8 mouse cellular contexts compared by ENCODE assay signal in genomic region chr7:52006296-52006630, GRCm38 (mm10). TPM values are rescaled to one million over a fixed set of nuclear protein-coding genes. Genes with fewer than 3 reads are reported as not detected.
DNase-seq lines count a peak whose midpoint lies in the region; ATAC-seq and TF ChIP-seq lines count a peak whose summit lies in the region.

No protein-coding gene starts in this region.

- peaks cover 5% of the 10 kb centered on the region; the same call in 1 of the 2 replicates for H3K4me1 ChIP-seq in heart, embryonic 10.5 days
- H3K4me1 ChIP-seq in ES-E14 (ENCODE audit: control insufficient read depth in 2 of 2, insufficient read depth in 2 of 2, low read length in 2 of 2, poor library complexity in 1 of 2): peaks cover 3 to 4% of the 10 kb centered on the region in 2 experiments; a peak in 2 of 4 replicates
- peaks cover 13% of the 10 kb centered on the region for H3K4me1 ChIP-seq in forebrain, embryonic 15.5 days
- H3K4me1 ChIP-seq in liver, embryonic 15.5 days (replicated peaks): peaks cover 37% of the 10 kb centered on the region

- no peaks in the 10 kb centered on the region for H3K9me3 ChIP-seq in heart, embryonic 10.5 days
- no peaks in the 10 kb centered on the region for H3K9me3 ChIP-seq in ES-E14 (ENCODE audit: control insufficient read depth, insufficient read depth, low read depth, low read length)
- H3K9me3 ChIP-seq in forebrain, embryonic 15.5 days: no peaks in the 10 kb centered on the region
- no peaks in the 10 kb centered on the region for H3K9me3 ChIP-seq in liver, embryonic 15.5 days (replicated peaks)

- peak; percentile 84 for ATAC-seq in forebrain, embryonic 15.5 days (replicated peaks)
- no peak for ATAC-seq in liver, embryonic 15.5 days (ENCODE audit: insufficient read depth)

- in situ Hi-C loops in ES-E14 (cut with MboI; ENCODE audit: low sequenced_read_pairs in 2 of 2, unreplicated experiment in 2 of 2): no loop called here

- DNase-seq in heart, embryonic 10.5 days (ENCODE audit: low spot score): no peak
- DNase-seq in heart, postnatal 14 days: no peak
- no peak for DNase-seq in ES-E14 (ENCODE audit: low read depth, low spot score)
- no peak for DNase-seq in adrenal gland, postnatal 36 days
- DNase-seq in thymus, postnatal 4 days: no peak
- DNase-seq in right cerebral cortex, postnatal 25 days: no peak

- H3K27me3 ChIP-seq in heart, embryonic 10.5 days (ENCODE audit: insufficient read depth, poor library complexity, severe bottlenecking): 0 out of 2 replicates have a peak, but pooled peaks cover 3% of the 10 kb centered on the region
- no peaks in the 10 kb centered on the region for H3K27me3 ChIP-seq in forebrain, embryonic 15.5 days
- no peaks in the 10 kb centered on the region for H3K27me3 ChIP-seq in liver, embryonic 15.5 days

- H3K4me2 ChIP-seq in forebrain, embryonic 15.5 days (replicated peaks): peak overlapping the region; percentile 70
- H3K4me2 ChIP-seq in liver, embryonic 15.5 days: peak overlapping the region; percentile 87

- H3K36me3 ChIP-seq in heart, embryonic 10.5 days: no peaks in the 10 kb centered on the region
- H3K36me3 ChIP-seq in ES-E14 (ENCODE audit: control insufficient read depth, insufficient read depth, low read length, poor library complexity, severe bottlenecking): no peaks in the 10 kb centered on the region
- peaks cover 2% of the 10 kb centered on the region; the same call in 1 of the 2 replicates for H3K36me3 ChIP-seq in forebrain, embryonic 15.5 days
- H3K36me3 ChIP-seq in liver, embryonic 15.5 days (replicated peaks): peaks cover 18% of the 10 kb centered on the region

- H3K4me3 ChIP-seq in heart, embryonic 10.5 days: peak overlapping the region; percentile 75
- H3K4me3 ChIP-seq in ES-E14 (ENCODE audit: insufficient read depth in 1 of 2, low read depth in 1 of 2, low read length in 2 of 2, poor library complexity in 1 of 2, severe bottlenecking in 1 of 2): peak overlapping the region; percentile 62 to 76
- peak overlapping the region; percentile 87 for H3K4me3 ChIP-seq in forebrain, embryonic 15.5 days
- H3K4me3 ChIP-seq in liver, embryonic 15.5 days (replicated peaks): peak overlapping the region; percentile 80

- WGBS in heart, embryonic 10.5 days: 6% methylated on average over 9 of the region's 9 CpGs
- WGBS in forebrain, embryonic 15.5 days: 1% methylated on average over 9 of the region's 9 CpGs
- WGBS in liver, embryonic 15.5 days (ENCODE audit: insufficient replicate concordance): under 1% methylated on average over 9 of the region's 9 CpGs

- peak overlapping the region; percentile 86 for H3K27ac ChIP-seq in heart, embryonic 10.5 days
- no peak overlapping the region for H3K27ac ChIP-seq in ES-E14 (ENCODE audit: insufficient read depth, low read depth, low read length, poor library complexity, severe bottlenecking)
- H3K27ac ChIP-seq in forebrain, embryonic 15.5 days (replicated peaks): 0 out of 2 replicates have a peak overlapping the region, but pooled peaks have one; percentile 16
- peak overlapping the region; percentile 93 for H3K27ac ChIP-seq in liver, embryonic 15.5 days (replicated peaks)

- H3K9ac ChIP-seq in ES-E14 (ENCODE audit: insufficient read depth, low read depth, low read length, poor library complexity, severe bottlenecking): peak overlapping the region; percentile 51
- H3K9ac ChIP-seq in forebrain, embryonic 15.5 days (replicated peaks): 0 out of 2 replicates have a peak overlapping the region, but pooled peaks have one; percentile 75
- peak overlapping the region; percentile 60 for H3K9ac ChIP-seq in liver, embryonic 15.5 days

- intact Hi-C loops in heart, postnatal 14 days (cut with DNase I): no loop called here

TF ChIP-seq in ES-E14, 5 proteins besides CTCF, POLR2A, EP300 and RAD21:
- TF ChIP-seq CHD2 (IDR thresholded peaks at IDR 0.05; ENCODE audit: low read depth, low read length) (no peak), ZNF384 (IDR thresholded peaks at IDR 0.05; ENCODE audit: low read depth, low read length) (no peak), HCFC1 (IDR thresholded peaks at IDR 0.05; ENCODE audit: borderline replicate concordance, insufficient read depth, low read length) (no peak), ZC3H11A (IDR thresholded peaks at IDR 0.05; ENCODE audit: borderline replicate concordance, low read depth, low read length) (no peak), MAFK (IDR thresholded peaks at IDR 0.05; ENCODE audit: insufficient read depth, low read depth, low read length) (no peak)

RNA-seq across cellular contexts. Expression of gene Svip, which starts 0.4 kb away (rescaled TPM):
- 10.2 and 19.4 TPM in 2 replicates for polyA plus RNA-seq in heart, embryonic 10.5 days (2016; fragmentation: Nextera tagmentation; extraction: Ambion mirVana)
- total RNA-seq in heart, postnatal 14 days (2021): 10 to 100 TPM; 14.5 to 17.3 TPM
- 3.3 and 5.0 TPM in 2 replicates for total RNA-seq in ES-E14 (2012; rRNA removed)
- 22.5 and 23.4 TPM in 2 replicates for polyA plus RNA-seq in forebrain, embryonic 15.5 days (2015; fragmentation: Nextera tagmentation; extraction: Ambion mirVana)
- polyA plus RNA-seq in liver, embryonic 15.5 days (2015; fragmentation: Nextera tagmentation; extraction: Ambion mirVana): 17.9 and 19.8 TPM in 2 replicates
- total RNA-seq in adrenal gland, postnatal 36 days (2021): 10 to 100 TPM; 20.3 to 26.0 TPM

RNA-seq across cellular contexts. Expression of gene 1700015G11Rik, which starts 9.3 kb away (rescaled TPM):
- not detected in 2 replicates for polyA plus RNA-seq in heart, embryonic 10.5 days (2016; fragmentation: Nextera tagmentation; extraction: Ambion mirVana)
- not detected for total RNA-seq in heart, postnatal 14 days (2021)
- not detected in 2 replicates for total RNA-seq in ES-E14 (2012; rRNA removed)
- polyA plus RNA-seq in forebrain, embryonic 15.5 days (2015; fragmentation: Nextera tagmentation; extraction: Ambion mirVana): not detected in 2 replicates
- not detected in 2 replicates for polyA plus RNA-seq in liver, embryonic 15.5 days (2015; fragmentation: Nextera tagmentation; extraction: Ambion mirVana)
- not detected for total RNA-seq in adrenal gland, postnatal 36 days (2021)
